Mouse (Mus musculus): ENCODE measurements around the gene Gm28230.

The Gm28230 gene

GRCm38 (mm10) chr2:74704393-74704998 lies 22.0 kb upstream of the Gm28230 start, which contains the start of gene Hoxd8:
Hoxd8 (plus strand) TSS chr2:74704615.
- peak; percentile 83 for DNase-seq (ENCODE audit: low spot score)

- peak; percentile 48 for DNase-seq (ENCODE audit: low spot score)
Measured at GRCm38 (mm10) chr2:74704999-74705466, 21.5 kb upstream of the Gm28230 start.

GRCm38 (mm10) chr2:74705467-74706089 lies 20.9 kb upstream of the Gm28230 start:
- peak; percentile 67 for DNase-seq (ENCODE audit: low spot score)

- no peak for DNase-seq (ENCODE audit: low spot score)
Measured at GRCm38 (mm10) chr2:74706393-74706960, 20.1 kb upstream of the Gm28230 start.

- no peak for DNase-seq (ENCODE audit: low spot score)
Measured at GRCm38 (mm10) chr2:74707599-74707998, 18.9 kb upstream of the Gm28230 start.

GRCm38 (mm10) chr2:74708676-74709075 lies 17.9 kb upstream of the Gm28230 start:
- no peak for DNase-seq (ENCODE audit: low spot score)

- no peak for DNase-seq (ENCODE audit: low spot score)
Measured at GRCm38 (mm10) chr2:74709465-74710419, 16.8 kb upstream of the Gm28230 start.

- DNase-seq (ENCODE audit: low spot score): no peak
Measured at GRCm38 (mm10) chr2:74710929-74711543, 15.5 kb upstream of the Gm28230 start.

GRCm38 (mm10) chr2:74711721-74712621 lies 14.6 kb upstream of the Gm28230 start, which contains the start of the genes Hoxd3 and Hoxd4:
Hoxd3 (plus strand) TSS chr2:74711927.
Hoxd4 (plus strand) TSS chr2:74711929.
- peak; percentile 52 for DNase-seq (ENCODE audit: low spot score)

- no peak for DNase-seq (ENCODE audit: low spot score)
Measured at GRCm38 (mm10) chr2:74713239-74714150, 13.0 kb upstream of the Gm28230 start.

- no peak for DNase-seq (ENCODE audit: low spot score)
Measured at GRCm38 (mm10) chr2:74714156-74714789, 12.3 kb upstream of the Gm28230 start.

- peak; percentile 40 for DNase-seq (ENCODE audit: low spot score)
Measured at GRCm38 (mm10) chr2:74714881-74715280, 11.6 kb upstream of the Gm28230 start.

- peak; percentile 94 for DNase-seq (ENCODE audit: low spot score)
Measured at GRCm38 (mm10) chr2:74715504-74716241, 10.9 kb upstream of the Gm28230 start.

- no peak for DNase-seq (ENCODE audit: low spot score)
Measured at GRCm38 (mm10) chr2:74720384-74720783, 6.1 kb upstream of the Gm28230 start.

- no peak for DNase-seq (ENCODE audit: low spot score)
Measured at GRCm38 (mm10) chr2:74720955-74721491, 5.5 kb upstream of the Gm28230 start.

- no peak for DNase-seq (ENCODE audit: low spot score)
Measured at GRCm38 (mm10) chr2:74721882-74722281, 4.6 kb upstream of the Gm28230 start.

- DNase-seq (ENCODE audit: low spot score): no peak
Measured at GRCm38 (mm10) chr2:74722949-74723348, 3.6 kb upstream of the Gm28230 start.
